12 mouse cellular contexts compared by ENCODE assay signal in the genomic region with DNA sequence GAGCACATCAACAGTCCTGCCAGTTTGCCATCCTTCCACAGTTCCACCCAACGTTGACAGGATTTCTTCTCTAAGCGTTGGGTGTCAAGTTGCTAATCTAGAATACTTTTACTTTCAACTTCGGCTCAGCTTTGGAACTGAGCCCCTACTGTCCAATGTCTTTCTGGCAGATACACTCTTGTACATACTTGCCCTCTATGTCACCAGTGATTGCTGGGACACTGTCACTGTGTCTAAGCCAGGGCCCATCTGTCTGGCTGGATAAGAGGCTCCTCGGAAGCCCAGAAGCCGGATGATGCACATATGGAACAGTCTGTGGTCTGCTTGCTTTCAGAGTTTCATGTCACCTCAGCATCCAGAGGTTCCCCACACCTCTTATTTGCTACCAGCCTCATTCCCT. TPM values are rescaled to one million over a fixed set of nuclear protein-coding genes. Genes with fewer than 3 reads are reported as not detected.
DNase-seq lines count a peak whose midpoint lies in the region; ATAC-seq and TF ChIP-seq lines count a peak whose summit lies in the region.
"Not testable (repeated sequence)": the region's sequence is repeated elsewhere in the genome, so short reads cannot be mapped to it uniquely, and the experiment has no call there.
"Had no signal": no experiment of that assay in that cellular context is flagged by ENCODE, and none has a peak within 500 bp of the region (broad histone marks: within the 10 kb centered on the region; RNA-seq: fewer than 3 reads in every experiment).

No protein-coding gene starts in this region.

- TF ChIP-seq POLR2A in liver, adult 2 months (IDR thresholded peaks at IDR 0.05; ENCODE audit: extremely low read depth, insufficient read depth, low read length) = not testable (repeated sequence)

- not testable (repeated sequence) for H3K27me3 ChIP-seq in heart, embryonic 16.5 days (ENCODE audit: control insufficient read depth, insufficient read depth, low read length); liver, adult 2 months (ENCODE audit: control insufficient read depth, insufficient read depth, low read length)

- not testable (repeated sequence) for H3K79me2 ChIP-seq in liver, adult 2 months (ENCODE audit: control insufficient read depth, insufficient read depth, low read length)

- TF ChIP-seq CTCF in liver, adult 2 months (IDR thresholded peaks at IDR 0.05; ENCODE audit: low read depth, low read length) = not testable (repeated sequence)

- not testable (repeated sequence) for H3K4me2 ChIP-seq in heart, embryonic 16.5 days (ENCODE audit: low read depth, low read length)

- 0 out of 2 replicates have a peak, but pooled peaks have one; percentile 4 for ATAC-seq in heart, embryonic 16.5 days (replicated peaks; ENCODE audit: extremely low read depth, insufficient read depth, low FRiP score)

- not testable (repeated sequence) for H3K27ac ChIP-seq in heart, embryonic 16.5 days (ENCODE audit: low read length); liver, adult 2 months (replicated peaks; ENCODE audit: insufficient read depth, low read depth, low read length)

- H3K9ac ChIP-seq in heart, embryonic 16.5 days (ENCODE audit: low read length); liver, adult 2 months (ENCODE audit: low read depth, low read length): not testable (repeated sequence)

- not testable (repeated sequence) for H3K36me3 ChIP-seq in heart, embryonic 16.5 days (ENCODE audit: control insufficient read depth, insufficient read depth); liver, adult 2 months (ENCODE audit: control insufficient read depth, insufficient read depth, low read length)

- peak; percentile 11 for DNase-seq in Muller cell, postnatal 12 days (ENCODE audit: inconsistent ontology term)
- peak; percentile 92 for DNase-seq in heart, adult 11 months
- DNase-seq in kidney, adult 18-20 months = peak; percentile 10
- peak; percentile 5 for DNase-seq in kidney, postnatal 10 days
- peak; percentile 1 for DNase-seq in liver, adult 2 months (ENCODE audit: extremely low read depth, low read depth, low spot score)
- peak; percentile 1 for DNase-seq in retina, postnatal 1 day

- 39% methylated on average over 4 of the region's 5 CpGs for WGBS in heart, embryonic 16.5 days
- 63% methylated on average over 5 of the region's 5 CpGs for WGBS in liver, adult 2 months

- H3K4me1 ChIP-seq in heart, embryonic 16.5 days (ENCODE audit: control insufficient read depth, insufficient read depth, low read length); liver, adult 2 months (ENCODE audit: control insufficient read depth, insufficient read depth, low read length): not testable (repeated sequence)

- not testable (repeated sequence) for H3K4me3 ChIP-seq in heart, embryonic 16.5 days (ENCODE audit: low read length); liver, adult 2 months (ENCODE audit: insufficient read depth, low read depth, low read length)

- H3K9me3 ChIP-seq in heart, embryonic 16.5 days (replicated peaks; ENCODE audit: control insufficient read depth, low read length) = not testable (repeated sequence)

RNA-seq across cellular contexts. Expression of a gene that starts 51.4 kb away (rescaled TPM):
- polyA plus RNA-seq in heart, embryonic 16.5 days (2015; fragmentation: Nextera tagmentation; extraction: Ambion mirVana) = not detected in 2 replicates
- total RNA-seq in liver, adult 2 months (2014; rRNA removed) = 0.07 TPM in 1 of 2 replicates, not detected in the other
- polyA plus RNA-seq in liver, adult 2 months (2012; rRNA removed) = 0.17 TPM in 1 of 2 replicates, not detected in the other
- total RNA-seq: adrenal gland, adult 2 months; CH12.LX; G1E; MEL had no signal
- polyA plus RNA-seq: CD4-positive, CD25-positive, alpha-beta regulatory T cell, adult 4 months; G1E had no signal

RNA-seq across cellular contexts. Expression of a gene that starts 51.7 kb away (rescaled TPM):
- polyA plus RNA-seq in heart, embryonic 16.5 days (2015; fragmentation: Nextera tagmentation; extraction: Ambion mirVana) = 31.0 and 33.9 TPM in 2 replicates
- total RNA-seq in liver, adult 2 months (2014; rRNA removed) = 44.9 and 51.8 TPM in 2 replicates
- 36.9 and 39.7 TPM in 2 replicates for polyA plus RNA-seq in liver, adult 2 months (2012; rRNA removed)

Comparison
In these comparisons a context has a peak if more than half of its experiments do, and no peak if none do; other contexts are left out.
1. DNase-seq: peak in every context shown above with its lines; median percentile 92 in heart, adult 11 months; 11 in Muller cell, postnatal 12 days; 10 in kidney, adult 18-20 months; 5 in kidney, postnatal 10 days; 1 in liver, adult 2 months; 1 in retina, postnatal 1 day.